Mouse (Mus musculus): ENCODE results near the gene Izumo1r. TPM values are rescaled to one million over a fixed set of nuclear protein-coding genes. Genes with fewer than 3 reads are reported as not detected.

Gene Izumo1r
- polyA plus RNA-seq (2014; fragmentation: Nextera tagmentation; extraction: Ambion mirVana) = not detected in 2 replicates

GRCm38 (mm10) chr9:14903581-14904378 is at the start of gene Izumo1r:
Gene Izumo1r, minus strand, starts transcription at chr9:14903949.
- Histone ChIP-seq H3K27me3 (ENCODE audit: control insufficient read depth, insufficient read depth, low read length) (no peaks in the 10 kb centered on the region), H3K4me1 (ENCODE audit: control insufficient read depth, insufficient read depth, low read length) (peaks cover 17% of the 10 kb centered on the region), H3K4me2 (peak within 1 kb of the TSS; percentile 12; the same call in 1 of the 2 replicates), H3K27ac (ENCODE audit: low read depth, low read length) (no peak within 1 kb of the TSS), H3K9ac (ENCODE audit: low read depth, low read length) (no peak within 1 kb of the TSS), H3K4me3 (ENCODE audit: low read depth, low read length) (no peak within 1 kb of the TSS), H3K9me3 (replicated peaks; ENCODE audit: control insufficient read depth, low read length) (no peaks in the 10 kb centered on the region), H3K36me3 (ENCODE audit: control insufficient read depth, insufficient read depth, low read length) (no peaks in the 10 kb centered on the region)
- WGBS (ENCODE audit: insufficient replicate concordance) = 41% methylated on average over 11 of the region's 11 CpGs
- ATAC-seq (replicated peaks; ENCODE audit: insufficient number of reproducible peaks, low FRiP score, low TSS enrichment) = no peak

- H3K36me3 ChIP-seq (ENCODE audit: control insufficient read depth, insufficient read depth, low read length) = no peaks in the 10 kb centered on the region
- no peak for ATAC-seq (replicated peaks; ENCODE audit: insufficient number of reproducible peaks, low FRiP score, low TSS enrichment)
- no peak overlapping the region for H3K4me3 ChIP-seq (ENCODE audit: low read depth, low read length)
- H3K27ac ChIP-seq (ENCODE audit: low read depth, low read length) = no peak overlapping the region
- H3K9me3 ChIP-seq (replicated peaks; ENCODE audit: control insufficient read depth, low read length) = 0 out of 2 replicates have a peak, but pooled peaks cover 3% of the 10 kb centered on the region
- H3K27me3 ChIP-seq (ENCODE audit: control insufficient read depth, insufficient read depth, low read length) = no peaks in the 10 kb centered on the region
- H3K4me1 ChIP-seq (ENCODE audit: control insufficient read depth, insufficient read depth, low read length) = no peaks in the 10 kb centered on the region
- 73% methylated on average over 5 of the region's 5 CpGs for WGBS (ENCODE audit: insufficient replicate concordance)
- H3K9ac ChIP-seq (ENCODE audit: low read depth, low read length) = no peak overlapping the region
- H3K4me2 ChIP-seq = no peak overlapping the region
Measured at GRCm38 (mm10) chr9:14951072-14951471, 47.3 kb upstream of the Izumo1r start.

GRCm38 (mm10) chr9:14948843-14949242 is 45.1 kb upstream of the Izumo1r start:
- Histone ChIP-seq H3K9me3 (replicated peaks; ENCODE audit: control insufficient read depth, low read length) (0 out of 2 replicates have a peak, but pooled peaks cover 3% of the 10 kb centered on the region), H3K4me1 (ENCODE audit: control insufficient read depth, insufficient read depth, low read length) (no peaks in the 10 kb centered on the region), H3K9ac (ENCODE audit: low read depth, low read length) (no peak overlapping the region), H3K4me3 (ENCODE audit: low read depth, low read length) (no peak overlapping the region), H3K36me3 (ENCODE audit: control insufficient read depth, insufficient read depth, low read length) (no peaks in the 10 kb centered on the region), H3K4me2 (no peak overlapping the region), H3K27ac (ENCODE audit: low read depth, low read length) (no peak overlapping the region), H3K27me3 (ENCODE audit: control insufficient read depth, insufficient read depth, low read length) (no peaks in the 10 kb centered on the region)
- ATAC-seq (replicated peaks; ENCODE audit: insufficient number of reproducible peaks, low FRiP score, low TSS enrichment) = no peak
- WGBS (ENCODE audit: insufficient replicate concordance) = 74% methylated on average over 5 of the region's 5 CpGs

- no peaks in the 10 kb centered on the region for H3K36me3 ChIP-seq (ENCODE audit: control insufficient read depth, insufficient read depth, low read length)
- no peak overlapping the region for H3K4me3 ChIP-seq (ENCODE audit: low read depth, low read length)
- H3K4me1 ChIP-seq (ENCODE audit: control insufficient read depth, insufficient read depth, low read length) = no peaks in the 10 kb centered on the region
- no peak for ATAC-seq (replicated peaks; ENCODE audit: insufficient number of reproducible peaks, low FRiP score, low TSS enrichment)
- H3K9ac ChIP-seq (ENCODE audit: low read depth, low read length) = no peak overlapping the region
- H3K4me2 ChIP-seq = no peak overlapping the region
- WGBS (ENCODE audit: insufficient replicate concordance) = 73% methylated on average over 4 of the region's 4 CpGs
- no peaks in the 10 kb centered on the region for H3K27me3 ChIP-seq (ENCODE audit: control insufficient read depth, insufficient read depth, low read length)
- no peak overlapping the region for H3K27ac ChIP-seq (ENCODE audit: low read depth, low read length)
- 0 out of 2 replicates have a peak, but pooled peaks cover 3% of the 10 kb centered on the region for H3K9me3 ChIP-seq (replicated peaks; ENCODE audit: control insufficient read depth, low read length)
Measured at GRCm38 (mm10) chr9:14946677-14947076, 42.9 kb upstream of the Izumo1r start.

- H3K27me3 ChIP-seq (ENCODE audit: control insufficient read depth, insufficient read depth, low read length) = no peaks in the 10 kb centered on the region
- H3K4me2 ChIP-seq = no peak overlapping the region
- no peak overlapping the region for H3K27ac ChIP-seq (ENCODE audit: low read depth, low read length)
- no peaks in the 10 kb centered on the region for H3K36me3 ChIP-seq (ENCODE audit: control insufficient read depth, insufficient read depth, low read length)
- H3K9ac ChIP-seq (ENCODE audit: low read depth, low read length) = no peak overlapping the region
- 65% methylated on average over 3 of the region's 3 CpGs for WGBS (ENCODE audit: insufficient replicate concordance)
- H3K4me1 ChIP-seq (ENCODE audit: control insufficient read depth, insufficient read depth, low read length) = no peaks in the 10 kb centered on the region
- ATAC-seq (replicated peaks; ENCODE audit: insufficient number of reproducible peaks, low FRiP score, low TSS enrichment) = no peak
- H3K4me3 ChIP-seq (ENCODE audit: low read depth, low read length) = no peak overlapping the region
- H3K9me3 ChIP-seq (replicated peaks; ENCODE audit: control insufficient read depth, low read length) = 0 out of 2 replicates have a peak, but pooled peaks cover 3% of the 10 kb centered on the region
Measured at GRCm38 (mm10) chr9:14945919-14946318, 42.2 kb upstream of the Izumo1r start.

- Histone ChIP-seq H3K9me3 (replicated peaks; ENCODE audit: control insufficient read depth, low read length) (no peaks in the 10 kb centered on the region), H3K27me3 (ENCODE audit: control insufficient read depth, insufficient read depth, low read length) (no peaks in the 10 kb centered on the region), H3K9ac (ENCODE audit: low read depth, low read length) (no peak overlapping the region), H3K4me3 (ENCODE audit: low read depth, low read length) (no peak overlapping the region), H3K4me1 (ENCODE audit: control insufficient read depth, insufficient read depth, low read length) (no peaks in the 10 kb centered on the region), H3K36me3 (ENCODE audit: control insufficient read depth, insufficient read depth, low read length) (no peaks in the 10 kb centered on the region), H3K4me2 (no peak overlapping the region), H3K27ac (ENCODE audit: low read depth, low read length) (no peak overlapping the region)
- ATAC-seq (replicated peaks; ENCODE audit: insufficient number of reproducible peaks, low FRiP score, low TSS enrichment) = no peak
- WGBS (ENCODE audit: insufficient replicate concordance) = 48% methylated on average over 3 of the region's 3 CpGs
Measured at GRCm38 (mm10) chr9:14942143-14942720, 38.5 kb upstream of the Izumo1r start.

- Histone ChIP-seq H3K27ac (ENCODE audit: low read depth, low read length) (no peak overlapping the region), H3K27me3 (ENCODE audit: control insufficient read depth, insufficient read depth, low read length) (no peaks in the 10 kb centered on the region), H3K4me3 (ENCODE audit: low read depth, low read length) (no peak overlapping the region), H3K9ac (ENCODE audit: low read depth, low read length) (no peak overlapping the region), H3K36me3 (ENCODE audit: control insufficient read depth, insufficient read depth, low read length) (no peaks in the 10 kb centered on the region), H3K9me3 (replicated peaks; ENCODE audit: control insufficient read depth, low read length) (no peaks in the 10 kb centered on the region), H3K4me2 (no peak overlapping the region), H3K4me1 (ENCODE audit: control insufficient read depth, insufficient read depth, low read length) (peaks cover 7% of the 10 kb centered on the region)
- ATAC-seq (replicated peaks; ENCODE audit: insufficient number of reproducible peaks, low FRiP score, low TSS enrichment) = no peak
- WGBS (ENCODE audit: insufficient replicate concordance) = 83% methylated on average over 3 of the region's 3 CpGs
Measured at GRCm38 (mm10) chr9:14939610-14940009, 35.9 kb upstream of the Izumo1r start.

- H3K4me2 ChIP-seq = no peak overlapping the region
- no peaks in the 10 kb centered on the region for H3K9me3 ChIP-seq (replicated peaks; ENCODE audit: control insufficient read depth, low read length)
- 44% methylated on average over 1 of the region's 1 CpGs for WGBS (ENCODE audit: insufficient replicate concordance)
- H3K9ac ChIP-seq (ENCODE audit: low read depth, low read length) = no peak overlapping the region
- peaks cover 7% of the 10 kb centered on the region for H3K4me1 ChIP-seq (ENCODE audit: control insufficient read depth, insufficient read depth, low read length)
- H3K36me3 ChIP-seq (ENCODE audit: control insufficient read depth, insufficient read depth, low read length) = no peaks in the 10 kb centered on the region
- H3K4me3 ChIP-seq (ENCODE audit: low read depth, low read length) = no peak overlapping the region
- no peaks in the 10 kb centered on the region for H3K27me3 ChIP-seq (ENCODE audit: control insufficient read depth, insufficient read depth, low read length)
- no peak for ATAC-seq (replicated peaks; ENCODE audit: insufficient number of reproducible peaks, low FRiP score, low TSS enrichment)
- H3K27ac ChIP-seq (ENCODE audit: low read depth, low read length) = no peak overlapping the region
Measured at GRCm38 (mm10) chr9:14937308-14937707, 33.6 kb upstream of the Izumo1r start.
